Mouse (Mus musculus) MEL (cell line): ENCODE results near the gene Fxyd5. TPM values are rescaled to one million over a fixed set of nuclear protein-coding genes. Genes with fewer than 3 reads are reported as not detected.

Experiments
- DNase-seq: peaks from one replicate; pipeline ENCODE4 v3.0.0; 2011; ENCODE audit warnings: low read depth, low spot score
- H3K27ac ChIP-seq: 2 replicates; pipeline ENCODE4 v1.5.1; 2012; ENCODE audit warnings: low read depth, mild to moderate bottlenecking, control low read depth, low read length, moderate library complexity; ENCODE audit not compliant: control insufficient read depth
- H3K27me3 ChIP-seq, 2 experiments: fragments of 150-350 bp in 1 of 2; sonication (generic) in 1 of 2; 2 replicates each; pipeline ENCODE4 v1.6.1; 2012; ENCODE audit warnings: low read length in 2 of 2, mild to moderate bottlenecking in 2 of 2, improper control_type of control experiment in 1 of 2, moderate library complexity in 1 of 2; ENCODE audit not compliant: insufficient read depth in 2 of 2, control insufficient read depth in 1 of 2
- H3K36me3 ChIP-seq, 2 experiments: 2 replicates each; pipeline ENCODE4 v1.6.1; 2012 to 2014; ENCODE audit warnings: low read length in 2 of 2, improper control_type of control experiment in 1 of 2, inconsistent platforms in 1 of 2, mild to moderate bottlenecking in 1 of 2; ENCODE audit not compliant: insufficient read depth in 2 of 2, control insufficient read depth in 1 of 2
- H3K4me1 ChIP-seq, 2 experiments: fragments of 150-350 bp in 1 of 2; sonication (generic) in 1 of 2; 2 replicates each; pipeline ENCODE4 v1.6.1; 2012; ENCODE audit warnings: low read length in 2 of 2, improper control_type of control experiment in 1 of 2, mild to moderate bottlenecking in 1 of 2; ENCODE audit not compliant: insufficient read depth in 2 of 2, control insufficient read depth in 1 of 2
- H3K4me3 ChIP-seq, 2 experiments: fragments of 150-350 bp in 1 of 2; sonication (generic) in 1 of 2; 2 replicates each; pipeline ENCODE4 v1.5.1; 2012; ENCODE audit warnings: low read depth in 2 of 2, low read length in 2 of 2, mild to moderate bottlenecking in 2 of 2, moderate library complexity in 2 of 2, control low read depth in 1 of 2, improper control_type of control experiment in 1 of 2; ENCODE audit not compliant: control insufficient read depth in 1 of 2, insufficient read depth in 1 of 2
- H3K79me2 ChIP-seq: 2 replicates; pipeline ENCODE4 v1.6.1; 2012; ENCODE audit warnings: mild to moderate bottlenecking, low read length, moderate library complexity; ENCODE audit not compliant: control insufficient read depth, poor library complexity, insufficient read depth
- H3K9ac ChIP-seq: 2 replicates; pipeline ENCODE4 v1.6.1; 2012; ENCODE audit warnings: low read depth, mild to moderate bottlenecking, control low read depth, low read length, moderate library complexity; ENCODE audit not compliant: control insufficient read depth, poor library complexity, severe bottlenecking
- H3K9me3 ChIP-seq: fragments of 150-350 bp; sonication (generic); replicated peaks from 2 replicates; pipeline ENCODE4 v1.6.1; 2012; ENCODE audit warnings: mild to moderate bottlenecking, low read length, improper control_type of control experiment, moderate library complexity; ENCODE audit not compliant: insufficient read depth
- CHD2 ChIP-seq: IDR thresholded peaks from 2 replicates; pipeline ENCODE4 v1.6.1; 2011; ENCODE audit warnings: low read length, improper control_type of control experiment
- CTCF ChIP-seq, 3 experiments: IDR thresholded peaks in 2 of 3; conservative IDR thresholded peaks in 1 of 3; 2 replicates each; pipeline ENCODE4 v1.5.1; 2011 to 2012; ENCODE audit warnings: low read length in 3 of 3, low read depth in 2 of 3, mild to moderate bottlenecking in 2 of 3, improper control_type of control experiment in 1 of 3, inconsistent platforms in 1 of 3, mixed read lengths in 1 of 3, moderate library complexity in 1 of 3; ENCODE audit not compliant: control insufficient read depth in 1 of 3, insufficient read depth in 1 of 3, poor library complexity in 1 of 3, severe bottlenecking in 1 of 3
- EP300 ChIP-seq, 2 experiments: IDR thresholded peaks; 2 replicates each; pipeline ENCODE4 v1.6.1; 2011; ENCODE audit warnings: improper control_type of control experiment in 2 of 2, low read length in 2 of 2, low read depth in 1 of 2, mild to moderate bottlenecking in 1 of 2
- ETS1 ChIP-seq: IDR thresholded peaks from 2 replicates; pipeline ENCODE4 v1.6.1; 2012; ENCODE audit warnings: low read depth, mild to moderate bottlenecking, inconsistent platforms, low read length, improper control_type of control experiment, moderate library complexity
- GABPA ChIP-seq: IDR thresholded peaks from 2 replicates; pipeline ENCODE4 v1.6.1; 2012; ENCODE audit warnings: low read depth, mild to moderate bottlenecking, inconsistent platforms, low read length, improper control_type of control experiment, moderate library complexity
- GATA1 ChIP-seq: IDR thresholded peaks from 2 replicates; pipeline ENCODE4 v1.6.1; 2011; ENCODE audit warnings: low read depth, low read length, improper control_type of control experiment
- HCFC1 ChIP-seq: IDR thresholded peaks from 2 replicates; pipeline ENCODE4 v1.6.1; 2012; ENCODE audit warnings: low read depth, mild to moderate bottlenecking, inconsistent platforms, low read length, improper control_type of control experiment, moderate library complexity
- KAT2A ChIP-seq: conservative IDR thresholded peaks from 2 replicates; pipeline ENCODE4 v1.6.1; 2012; ENCODE audit warnings: low read depth, low read length, improper control_type of control experiment, inconsistent platforms
- MYB ChIP-seq: IDR thresholded peaks from 2 replicates; pipeline ENCODE4 v1.6.1; 2011; ENCODE audit warnings: mild to moderate bottlenecking, low read depth, low read length, improper control_type of control experiment
- NELFE ChIP-seq: IDR thresholded peaks from 2 replicates; pipeline ENCODE4 v1.6.1; 2011; ENCODE audit warnings: low read depth, low read length, improper control_type of control experiment
- NRF1 ChIP-seq: IDR thresholded peaks from 2 replicates; pipeline ENCODE4 v1.6.1; 2014; ENCODE audit warnings: low read depth, mild to moderate bottlenecking, inconsistent platforms, low read length, improper control_type of control experiment, moderate library complexity; ENCODE audit not compliant: poor library complexity, insufficient read depth, severe bottlenecking
- POLR2A ChIP-seq, 2 experiments: IDR thresholded peaks; 2 replicates each; pipeline ENCODE4 v1.6.1; 2011 to 2012; ENCODE audit warnings: low read length in 2 of 2, mild to moderate bottlenecking in 2 of 2, control low read depth in 1 of 2, improper control_type of control experiment in 1 of 2, low read depth in 1 of 2, moderate library complexity in 1 of 2; ENCODE audit not compliant: control insufficient read depth in 1 of 2, insufficient read depth in 1 of 2, poor library complexity in 1 of 2
- POLR2AphosphoS2 ChIP-seq: IDR thresholded peaks from 2 replicates; pipeline ENCODE4 v1.6.1; 2011; ENCODE audit warnings: low read length, improper control_type of control experiment
- POLR2AphosphoS5 ChIP-seq: IDR thresholded peaks from 2 replicates; pipeline ENCODE4 v1.6.1; 2012; ENCODE audit warnings: low read depth, borderline replicate concordance, mild to moderate bottlenecking, inconsistent platforms, low read length, moderate library complexity, mixed read lengths
- RAD21 ChIP-seq: IDR thresholded peaks from 2 replicates; pipeline ENCODE4 v1.6.1; 2011; ENCODE audit warnings: mild to moderate bottlenecking, low read depth, low read length, improper control_type of control experiment
- RCOR1 ChIP-seq: IDR thresholded peaks from 2 replicates; pipeline ENCODE4 v1.6.1; 2012; ENCODE audit warnings: low read depth, mild to moderate bottlenecking, inconsistent platforms, low read length, improper control_type of control experiment
- SIN3A ChIP-seq: IDR thresholded peaks from 2 replicates; pipeline ENCODE4 v1.6.1; 2012; ENCODE audit warnings: low read length, improper control_type of control experiment, inconsistent platforms
- UBTF ChIP-seq: IDR thresholded peaks from 2 replicates; pipeline ENCODE4 v1.6.1; 2012; ENCODE audit warnings: low read depth, mild to moderate bottlenecking, inconsistent platforms, low read length, improper control_type of control experiment, moderate library complexity, borderline replicate concordance; ENCODE audit not compliant: insufficient read depth
- ZC3H11A ChIP-seq: IDR thresholded peaks from 2 replicates; pipeline ENCODE4 v1.6.1; 2012; ENCODE audit warnings: low read depth, mild to moderate bottlenecking, inconsistent platforms, low read length, improper control_type of control experiment
- ZNF384 ChIP-seq: IDR thresholded peaks from 2 replicates; pipeline ENCODE4 v1.6.1; 2012; ENCODE audit warnings: low read depth, mild to moderate bottlenecking, inconsistent platforms, low read length, improper control_type of control experiment
- polyA plus RNA-seq, 2 experiments: library from polyadenylated mRNA; stranded (reverse) in 1 of 2; unstranded in 1 of 2; fragments of >175 nt in 1 of 2; fragments of >200 nt in 1 of 2; gene quantifications; 2 replicates each; pipeline versions ENCODE4 v1.2.1 to v1.2.4; 2012; ENCODE audit warnings: low replicate concordance in 2 of 2, low read depth in 1 of 2; ENCODE audit not compliant: insufficient read length in 2 of 2, insufficient read depth in 1 of 2, missing spikeins in 1 of 2
- total RNA-seq: library from RNA; depleted of rRNA; stranded (reverse); fragments of 300-350 nt; gene quantifications from 2 replicates; pipeline ENCODE4 v1.2.3, GENCODE M21; 2012

Gene Fxyd5
- total and polyA plus RNA-seq, 3 experiments, result 39.4 to 57.5 TPM; not detected in 1

DNA sequence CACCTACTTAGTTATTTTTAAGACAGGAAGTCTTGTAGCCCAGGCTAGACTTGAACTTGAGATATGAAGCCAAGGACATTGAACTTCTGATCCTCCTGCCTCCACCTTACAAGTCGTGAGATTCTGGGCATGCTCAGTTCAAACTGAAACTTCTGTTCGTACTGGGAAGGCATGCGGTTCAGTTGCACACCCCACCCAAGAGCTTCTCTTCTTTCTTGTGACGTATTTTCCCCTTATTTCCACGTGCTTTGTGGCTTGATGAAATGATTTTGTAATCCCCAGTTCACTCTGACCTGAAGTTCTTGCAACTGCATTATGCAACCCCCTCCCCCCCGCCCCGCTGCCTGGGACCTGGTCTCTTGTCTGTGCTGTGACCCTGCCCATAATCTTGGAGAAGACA lies 10.6 kb downstream of the Fxyd5 start:
- Histone ChIP-seq H3K79me2 (no peaks in the 10 kb centered on the region), H3K4me3 (no peak overlapping the region), H3K27me3 (no peaks in the 10 kb centered on the region), H3K27ac (no peak overlapping the region), H3K4me1 (peaks cover 12 to 28% of the 10 kb centered on the region in 2 experiments), H3K9ac (no peak overlapping the region), H3K9me3 (no peaks in the 10 kb centered on the region), H3K36me3 (peaks cover 0 to 16% of the 10 kb centered on the region in 2 experiments; a peak in 2 of 4 replicates)
- no peak for DNase-seq
- no peak for TF ChIP-seq KAT2A
- TF ChIP-seq POLR2AphosphoS5, result no peak
- no peak for TF ChIP-seq MYB
- no peak for TF ChIP-seq HCFC1
- no peak for TF ChIP-seq CTCF (IDR thresholded peaks at IDR 0.05 in 2 of 3, conservative IDR thresholded peaks at IDR 0.05 in 1 of 3; ENCODE audit: control insufficient read depth in 1 of 3, insufficient read depth in 1 of 3, low read depth in 2 of 3, low read length in 3 of 3, poor library complexity in 1 of 3, severe bottlenecking in 1 of 3)
- no peak for TF ChIP-seq EP300 (IDR thresholded peaks at IDR 0.05; ENCODE audit: low read depth in 1 of 2, low read length in 2 of 2)
- no peak for TF ChIP-seq ZC3H11A
- no peak for TF ChIP-seq POLR2AphosphoS2
- no peak for TF ChIP-seq GABPA
- TF ChIP-seq RCOR1, result no peak
- no peak for TF ChIP-seq NELFE
- no peak for TF ChIP-seq CHD2
- no peak for TF ChIP-seq SIN3A
- TF ChIP-seq UBTF, result no peak
- no peak for TF ChIP-seq POLR2A (IDR thresholded peaks at IDR 0.05; ENCODE audit: control insufficient read depth in 1 of 2, insufficient read depth in 1 of 2, low read depth in 1 of 2, low read length in 2 of 2, poor library complexity in 1 of 2)
- no peak for TF ChIP-seq GATA1
- no peak for TF ChIP-seq RAD21
- TF ChIP-seq NRF1, result no peak

DNA sequence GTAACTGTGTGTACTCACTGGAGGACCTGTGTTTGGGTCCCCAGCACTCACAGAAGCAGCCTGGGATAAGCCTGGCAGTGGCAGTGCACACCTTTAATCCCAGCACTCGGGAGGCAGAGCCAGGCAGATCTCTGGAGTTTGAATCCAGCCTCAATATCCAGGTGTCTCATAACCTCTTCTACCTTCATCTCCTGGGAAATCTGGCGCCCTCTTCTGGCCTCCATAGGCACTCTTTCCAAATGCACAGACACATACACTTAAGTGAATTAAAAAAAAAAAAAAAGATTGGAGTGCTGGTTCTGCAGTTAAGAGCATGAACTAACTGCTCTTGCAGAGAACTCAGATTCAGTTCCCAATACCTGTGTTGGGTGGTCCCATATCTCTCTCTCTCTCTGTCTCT lies 11.6 kb downstream of the Fxyd5 start:
- TF ChIP-seq ZNF384 (peak; percentile 85), ETS1 (no peak), POLR2AphosphoS5 (no peak), CTCF (IDR thresholded peaks at IDR 0.05 in 2 of 3, conservative IDR thresholded peaks at IDR 0.05 in 1 of 3; ENCODE audit: control insufficient read depth in 1 of 3, insufficient read depth in 1 of 3, low read depth in 2 of 3, low read length in 3 of 3, poor library complexity in 1 of 3, severe bottlenecking in 1 of 3) (peak; percentile 19 to 31 (median 22); a peak in 3 of 6 replicates), MYB (no peak), ZC3H11A (no peak), GATA1 (no peak)
- Histone ChIP-seq H3K4me1 (peaks cover 10 to 18% of the 10 kb centered on the region in 2 experiments), H3K9ac (no peak overlapping the region), H3K4me3 (no peak overlapping the region), H3K27ac (no peak overlapping the region), H3K27me3 (no peaks in the 10 kb centered on the region), H3K79me2 (no peaks in the 10 kb centered on the region), H3K9me3 (no peaks in the 10 kb centered on the region), H3K36me3 (peaks cover 0 to 10% of the 10 kb centered on the region in 2 experiments; a peak in 2 of 4 replicates)
- peak; percentile 50 for DNase-seq
